20 mouse cellular contexts compared by ENCODE assay signal in the genomic region with DNA sequence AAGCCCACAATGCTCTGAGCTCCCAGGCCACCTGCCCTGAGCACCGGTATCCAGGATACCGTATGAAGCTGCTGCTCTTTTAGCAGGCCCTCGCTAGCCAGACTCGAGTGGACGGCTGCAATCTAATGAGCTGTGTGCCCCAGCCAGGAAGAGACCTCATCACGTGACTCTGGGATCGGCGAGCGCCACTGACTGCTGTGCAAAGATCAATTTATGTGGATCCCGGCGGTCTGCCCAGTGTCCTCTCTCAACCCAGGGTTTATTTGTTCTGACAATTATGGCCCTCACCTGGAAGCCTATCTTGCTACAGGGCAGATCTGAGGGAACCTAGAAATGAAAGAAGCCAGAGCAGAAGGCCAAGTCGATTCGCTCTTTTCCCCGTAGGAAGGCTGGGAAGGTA.
DNase-seq lines count a peak whose midpoint lies in the region; ATAC-seq and TF ChIP-seq lines count a peak whose summit lies in the region.
"Had no signal": no experiment of that assay in that cellular context is flagged by ENCODE, and none has a peak within 500 bp of the region (broad histone marks: within the 10 kb centered on the region; RNA-seq: fewer than 3 reads in every experiment).

No protein-coding gene starts in this region.

- H3K4me1 ChIP-seq in liver, adult 2 months (ENCODE audit: control insufficient read depth, insufficient read depth, low read length), result peaks cover 8% of the 10 kb centered on the region; the same call in 1 of the 2 replicates
- H3K4me1 ChIP-seq in midbrain, embryonic 15.5 days, result peaks cover 10% of the 10 kb centered on the region
- no peaks in the 10 kb centered on the region for H3K4me1 ChIP-seq in midbrain, postnatal 0 days (ENCODE audit: insufficient read depth, low read length)
- H3K4me1 ChIP-seq: liver, embryonic 15.5 days had no signal

- H3K9ac ChIP-seq in liver, adult 2 months (ENCODE audit: low read depth, low read length), result no peak overlapping the region
- no peak overlapping the region for H3K9ac ChIP-seq in midbrain, embryonic 15.5 days
- no peak overlapping the region for H3K9ac ChIP-seq in midbrain, postnatal 0 days (replicated peaks; ENCODE audit: low read length, poor library complexity, severe bottlenecking)
- H3K9ac ChIP-seq: heart, embryonic 15.5 days; limb, embryonic 12.5 days; liver, embryonic 15.5 days had no signal

- H3K4me2 ChIP-seq in midbrain, embryonic 15.5 days, result no peak overlapping the region
- H3K4me2 ChIP-seq in midbrain, postnatal 0 days (ENCODE audit: low read depth, low read length, poor library complexity, severe bottlenecking), result no peak overlapping the region
- H3K4me2 ChIP-seq: heart, embryonic 15.5 days; limb, embryonic 12.5 days; liver, embryonic 15.5 days had no signal

- no peaks in the 10 kb centered on the region for H3K27me3 ChIP-seq in liver, adult 2 months (ENCODE audit: control insufficient read depth, insufficient read depth, low read length)
- H3K27me3 ChIP-seq in midbrain, embryonic 15.5 days (replicated peaks), result peaks cover 3% of the 10 kb centered on the region; the same call in 1 of the 2 replicates
- H3K27me3 ChIP-seq in midbrain, postnatal 0 days (ENCODE audit: insufficient read depth, low read length), result no peaks in the 10 kb centered on the region
- H3K27me3 ChIP-seq: heart, embryonic 15.5 days; liver, embryonic 15.5 days had no signal

- peaks cover 12% of the 10 kb centered on the region for H3K36me3 ChIP-seq in liver, adult 2 months (ENCODE audit: control insufficient read depth, insufficient read depth, low read length)
- peaks cover 2% of the 10 kb centered on the region; the same call in 1 of the 2 replicates for H3K36me3 ChIP-seq in midbrain, embryonic 15.5 days (replicated peaks)
- H3K36me3 ChIP-seq in midbrain, postnatal 0 days (ENCODE audit: insufficient read depth, low read length), result 0 out of 2 replicates have a peak, but pooled peaks cover 3% of the 10 kb centered on the region

- H3K27ac ChIP-seq in liver, adult 2 months (replicated peaks; ENCODE audit: insufficient read depth, low read depth, low read length), result peak overlapping the region; percentile 38
- H3K27ac ChIP-seq in midbrain, embryonic 15.5 days, result no peak overlapping the region
- no peak overlapping the region for H3K27ac ChIP-seq in midbrain, postnatal 0 days (ENCODE audit: low read depth, low read length)
- H3K27ac ChIP-seq: gastrocnemius, adult 2 months; heart, embryonic 15.5 days; limb, embryonic 12.5 days; liver, embryonic 15.5 days; macrophage; stomach, postnatal 0 days had no signal

- no peak for TF ChIP-seq CTCF in liver, adult 2 months (IDR thresholded peaks at IDR 0.05; ENCODE audit: low read depth, low read length)
- TF ChIP-seq CTCF in midbrain, postnatal 0 days (IDR thresholded peaks at IDR 0.05), result no peak

- no peaks in the 10 kb centered on the region for H3K9me3 ChIP-seq in midbrain, embryonic 15.5 days
- H3K9me3 ChIP-seq in midbrain, postnatal 0 days (ENCODE audit: low read length), result no peaks in the 10 kb centered on the region
- H3K9me3 ChIP-seq: heart, embryonic 15.5 days; limb, embryonic 12.5 days; liver, embryonic 15.5 days had no signal

- H3K4me3 ChIP-seq in liver, adult 2 months (ENCODE audit: insufficient read depth, low read depth, low read length), result no peak overlapping the region
- no peak overlapping the region for H3K4me3 ChIP-seq in midbrain, embryonic 15.5 days
- H3K4me3 ChIP-seq in midbrain, postnatal 0 days (ENCODE audit: low read depth, low read length), result no peak overlapping the region
- H3K4me3 ChIP-seq: gastrocnemius, adult 2 months; heart, embryonic 15.5 days; limb, embryonic 12.5 days; liver, embryonic 15.5 days had no signal

- H3K79me2 ChIP-seq in liver, adult 2 months (ENCODE audit: control insufficient read depth, insufficient read depth, low read length), result no peaks in the 10 kb centered on the region

- WGBS in liver, adult 2 months, result 39% methylated on average over 14 of the region's 14 CpGs
- 67% methylated on average over 14 of the region's 14 CpGs for whole genome bisulfite sequencing in midbrain, embryonic 15.5 days
- WGBS in midbrain, postnatal 0 days, result 67% methylated on average over 14 of the region's 14 CpGs

- TF ChIP-seq POLR2A in liver, adult 2 months (IDR thresholded peaks at IDR 0.05; ENCODE audit: extremely low read depth, insufficient read depth, low read length), result no peak

- DNase-seq in kidney, adult 11 months, result peak; percentile 48
- no peak for DNase-seq in kidney, adult 18-20 months
- peak; percentile 89 for DNase-seq in liver, adult 2 months (ENCODE audit: extremely low read depth, low read depth, low spot score)
- no peak for DNase-seq in liver
- no peak for DNase-seq in midbrain, postnatal 0 days (ENCODE audit: low spot score)
- DNase-seq: adrenal gland, postnatal 14 days; cerebellum, adult 8-10 months; gastrocnemius, adult 2 months; heart, postnatal 4 days had no signal

- ATAC-seq in midbrain, embryonic 15.5 days (replicated peaks), result 0 out of 2 replicates have a peak, but pooled peaks have one; percentile 28
- no peak for ATAC-seq in midbrain, postnatal 0 days (ENCODE audit: low FRiP score)
- ATAC-seq in monocyte, adult 5-6 weeks (replicated peaks; ENCODE audit: insufficient number of reproducible peaks, low FRiP score, low TSS enrichment, poor library complexity, severe bottlenecking), result no peak
- ATAC-seq: CD4-positive, CD25-positive, alpha-beta regulatory T cell, adult 4 months; forebrain, embryonic 14.5 days; hindbrain, embryonic 16.5 days; lung, postnatal 0 days had no signal

Comparison
In these comparisons a context has a peak if more than half of its experiments do, and no peak if none do; other contexts are left out.
1. DNase-seq: peak in kidney, adult 11 months (single experiment) and liver, adult 2 months (single experiment); none in kidney, adult 18-20 months (single experiment), liver (single experiment) and midbrain, postnatal 0 days (single experiment).